Mouse (Mus musculus) kidney, embryonic 14.5 days (tissue): Measurements from ENCODE around the gene Gm20604. TPM values are rescaled to one million over a fixed set of nuclear protein-coding genes. Genes with fewer than 3 reads are reported as not detected.

Experiments
- ATAC-seq: fragments of 200-750 bp; cut with Nextera tagmentation; 2 replicates; pipeline ENCODE4 v1.8.0; 2017; ENCODE audit warnings: moderate number of reproducible peaks, mild to moderate bottlenecking, moderate TSS enrichment, moderate library complexity; ENCODE audit not compliant: low FRiP score, low TSS enrichment
- H3K27ac ChIP-seq: fragments of 300-500 bp; sonication (generic); 2 replicates; pipeline ENCODE4 v1.5.1; 2014; ENCODE audit warnings: low read depth, mild to moderate bottlenecking, low read length, moderate library complexity, mixed read lengths
- H3K27me3 ChIP-seq: fragments of 300-500 bp; sonication (generic); 2 replicates; pipeline ENCODE4 v1.6.1; 2014; ENCODE audit warnings: mild to moderate bottlenecking, low read length; ENCODE audit not compliant: control insufficient read depth, insufficient read depth
- H3K36me3 ChIP-seq: fragments of 300-500 bp; sonication (generic); 2 replicates; pipeline ENCODE4 v1.6.1; 2014; ENCODE audit warnings: low read length, mixed read lengths; ENCODE audit not compliant: control insufficient read depth, insufficient read depth
- H3K4me1 ChIP-seq: fragments of 300-500 bp; sonication (generic); 2 replicates; pipeline ENCODE4 v1.6.1; 2014; ENCODE audit warnings: low read length, mixed read lengths; ENCODE audit not compliant: control insufficient read depth, insufficient read depth
- H3K4me2 ChIP-seq: fragments of 300-500 bp; sonication (generic); replicated peaks from 2 replicates; pipeline ENCODE4 v1.6.1; 2014; ENCODE audit warnings: low read depth, mild to moderate bottlenecking, low read length
- H3K4me3 ChIP-seq: fragments of 300-500 bp; sonication (generic); 2 replicates; pipeline ENCODE4 v1.5.1; 2014; ENCODE audit warnings: mild to moderate bottlenecking, low read length
- H3K9ac ChIP-seq: fragments of 300-500 bp; sonication (generic); 2 replicates; pipeline ENCODE4 v1.6.1; 2014; ENCODE audit warnings: low read depth, mild to moderate bottlenecking, low read length, moderate library complexity
- H3K9me3 ChIP-seq: fragments of 300-500 bp; sonication (generic); 2 replicates; pipeline ENCODE4 v1.6.1; 2016; ENCODE audit warnings: low read length; ENCODE audit not compliant: control insufficient read depth
- WGBS: fragments of 180-500 bp; shearing (Covaris S2); extraction: QIAGEN DNeasy Blood & Tissue Kit; methylation state at CpG from one replicate; pipeline ENCODE4 v1.1.7; 2014; 5-methylcytosine and 5-hydroxymethylcytosine counted together
- polyA plus RNA-seq: library from polyadenylated mRNA; unstranded; fragments of >200 nt; fragmentation: Nextera tagmentation; extraction: Ambion mirVana; gene quantifications from 2 replicates; pipeline ENCODE4 v1.2.1, GENCODE M21; 2014

Gene Gm20604
- polyA plus RNA-seq, 1 experiment from 2014 or later = 25.8 TPM

- H3K9me3 ChIP-seq = no peaks in the 10 kb centered on the region
- H3K27ac ChIP-seq = no peak overlapping the region
- 87% methylated on average over 10 of the region's 10 CpGs for WGBS
- no peak overlapping the region for H3K4me3 ChIP-seq
- no peaks in the 10 kb centered on the region for H3K27me3 ChIP-seq
- H3K4me1 ChIP-seq = no peaks in the 10 kb centered on the region
- H3K9ac ChIP-seq = no peak overlapping the region
- no peak for ATAC-seq
- no peak overlapping the region for H3K4me2 ChIP-seq
- H3K36me3 ChIP-seq = no peaks in the 10 kb centered on the region
Measured at GRCm38 (mm10) chr12:102714654-102715395, 43.6 kb downstream of the Gm20604 start.

GRCm38 (mm10) chr12:102714116-102714515 is 44.4 kb downstream of the Gm20604 start:
- ATAC-seq = no peak
- Histone ChIP-seq H3K27me3 (no peaks in the 10 kb centered on the region), H3K36me3 (no peaks in the 10 kb centered on the region), H3K4me1 (no peaks in the 10 kb centered on the region), H3K4me3 (no peak overlapping the region), H3K9ac (no peak overlapping the region), H3K4me2 (no peak overlapping the region), H3K27ac (no peak overlapping the region), H3K9me3 (no peaks in the 10 kb centered on the region)
- WGBS = 50% methylated on average over 2 of the region's 2 CpGs

- no peak for ATAC-seq
- Histone ChIP-seq H3K4me3 (no peak overlapping the region), H3K9ac (0 out of 2 replicates have a peak overlapping the region, but pooled peaks have one; percentile 4), H3K27me3 (no peaks in the 10 kb centered on the region), H3K9me3 (no peaks in the 10 kb centered on the region), H3K36me3 (no peaks in the 10 kb centered on the region), H3K4me2 (0 out of 2 replicates have a peak overlapping the region, but pooled peaks have one; percentile 10), H3K27ac (no peak overlapping the region), H3K4me1 (no peaks in the 10 kb centered on the region)
- WGBS = 63% methylated on average over 20 of the region's 20 CpGs
Measured at GRCm38 (mm10) chr12:102713153-102713865, 45.2 kb downstream of the Gm20604 start.

- no peak for ATAC-seq
Measured at GRCm38 (mm10) chr12:102710851-102711375, 47.6 kb downstream of the Gm20604 start.

GRCm38 (mm10) chr12:102709896-102710295 is 48.6 kb downstream of the Gm20604 start:
- Histone ChIP-seq H3K9me3 (no peaks in the 10 kb centered on the region), H3K27me3 (no peaks in the 10 kb centered on the region), H3K4me2 (no peak overlapping the region), H3K36me3 (no peaks in the 10 kb centered on the region), H3K27ac (no peak overlapping the region), H3K4me1 (peaks cover 10% of the 10 kb centered on the region; the same call in 1 of the 2 replicates), H3K4me3 (no peak overlapping the region), H3K9ac (no peak overlapping the region)
- no peak for ATAC-seq
- 87% methylated on average over 5 of the region's 5 CpGs for WGBS

More at GRCm38 (mm10) chr12:102710851-102711375, 47.6 kb downstream of the Gm20604 start:
- H3K4me1 ChIP-seq = peaks cover 4% of the 10 kb centered on the region; the same call in 1 of the 2 replicates
- no peaks in the 10 kb centered on the region for H3K36me3 ChIP-seq
- H3K4me2 ChIP-seq = no peak overlapping the region
- no peak overlapping the region for H3K27ac ChIP-seq
- H3K4me3 ChIP-seq = no peak overlapping the region
- 59% methylated on average over 4 of the region's 4 CpGs for WGBS
- no peaks in the 10 kb centered on the region for H3K9me3 ChIP-seq
- H3K9ac ChIP-seq = no peak overlapping the region
- H3K27me3 ChIP-seq = no peaks in the 10 kb centered on the region

GRCm38 (mm10) chr12:102708220-102708619 is 50.3 kb downstream of the Gm20604 start:
- no peaks in the 10 kb centered on the region for H3K27me3 ChIP-seq
- no peak overlapping the region for H3K4me2 ChIP-seq
- no peak overlapping the region for H3K4me3 ChIP-seq
- no peak overlapping the region for H3K27ac ChIP-seq
- peaks cover 19% of the 10 kb centered on the region for H3K4me1 ChIP-seq
- ATAC-seq = no peak
- WGBS = 58% methylated on average over 11 of the region's 11 CpGs
- no peak overlapping the region for H3K9ac ChIP-seq
- no peaks in the 10 kb centered on the region for H3K9me3 ChIP-seq
- H3K36me3 ChIP-seq = no peaks in the 10 kb centered on the region

- no peaks in the 10 kb centered on the region for H3K9me3 ChIP-seq
- H3K27ac ChIP-seq = no peak overlapping the region
- ATAC-seq = no peak
- no peak overlapping the region for H3K4me2 ChIP-seq
- no peak overlapping the region for H3K4me3 ChIP-seq
- 80% methylated on average over 10 of the region's 10 CpGs for WGBS
- no peak overlapping the region for H3K9ac ChIP-seq
- H3K27me3 ChIP-seq = no peaks in the 10 kb centered on the region
- H3K36me3 ChIP-seq = no peaks in the 10 kb centered on the region
- peaks cover 25% of the 10 kb centered on the region for H3K4me1 ChIP-seq
Measured at GRCm38 (mm10) chr12:102706833-102707463, 51.5 kb downstream of the Gm20604 start.

- WGBS = 53% methylated on average over 6 of the region's 6 CpGs
- Histone ChIP-seq H3K9ac (0 out of 2 replicates have a peak overlapping the region, but pooled peaks have one; percentile 23), H3K27me3 (no peaks in the 10 kb centered on the region), H3K4me1 (peaks cover 25% of the 10 kb centered on the region), H3K36me3 (no peaks in the 10 kb centered on the region), H3K4me2 (peak overlapping the region; percentile 93), H3K4me3 (no peak overlapping the region), H3K9me3 (no peaks in the 10 kb centered on the region), H3K27ac (no peak overlapping the region)
- ATAC-seq = no peak
Measured at GRCm38 (mm10) chr12:102705906-102706640, 52.4 kb downstream of the Gm20604 start.
